Mouse (Mus musculus) spleen, postnatal 14 days (tissue): ENCODE measurements at regions not wholly inside any gene's neighbourhood (a gene's known extent, or its start where the extent isn't known, plus 50 kb on each side); places are given as distances from the start of the nearest gene placed in this dataset.

Experiments
- DNase-seq, 2 experiments: peaks; one replicate each; pipeline ENCODE4 v3.0.0; 2021 to 2022; ENCODE audit warnings: low spot score in 2 of 2

GRCm38 (mm10) chr11:23996250-23996649, 78.6 kb downstream of the A830031A19Rik start:
- DNase-seq, result no peak

- no peak for DNase-seq
These were observed 80.7 kb downstream of the A830031A19Rik start for GRCm38 (mm10) chr11:23994160-23994559.

GRCm38 (mm10) chr11:23987532-23988450, 87.1 kb downstream of the A830031A19Rik start:
- DNase-seq, result no peak

- no peak for DNase-seq
These were observed 89.6 kb downstream of the A830031A19Rik start for GRCm38 (mm10) chr11:23985231-23985630.

GRCm38 (mm10) chr11:23979332-23979731, 84.3 kb upstream of the Papolg start:
- peak; percentile 17 to 58 for DNase-seq

GRCm38 (mm10) chr11:23978300-23978699, 83.2 kb upstream of the Papolg start:
- no peak for DNase-seq

GRCm38 (mm10) chr11:23977096-23977495, 82.0 kb upstream of the Papolg start:
- DNase-seq, result no peak

- DNase-seq, result no peak
These were observed 59.3 kb upstream of the Papolg start for GRCm38 (mm10) chr11:23954323-23954722.

GRCm38 (mm10) chr11:23945966-23946365, 50.9 kb upstream of the Papolg start:
- DNase-seq, result no peak
